ENCODE assay signal across 8 mouse cellular contexts in the genomic region with DNA sequence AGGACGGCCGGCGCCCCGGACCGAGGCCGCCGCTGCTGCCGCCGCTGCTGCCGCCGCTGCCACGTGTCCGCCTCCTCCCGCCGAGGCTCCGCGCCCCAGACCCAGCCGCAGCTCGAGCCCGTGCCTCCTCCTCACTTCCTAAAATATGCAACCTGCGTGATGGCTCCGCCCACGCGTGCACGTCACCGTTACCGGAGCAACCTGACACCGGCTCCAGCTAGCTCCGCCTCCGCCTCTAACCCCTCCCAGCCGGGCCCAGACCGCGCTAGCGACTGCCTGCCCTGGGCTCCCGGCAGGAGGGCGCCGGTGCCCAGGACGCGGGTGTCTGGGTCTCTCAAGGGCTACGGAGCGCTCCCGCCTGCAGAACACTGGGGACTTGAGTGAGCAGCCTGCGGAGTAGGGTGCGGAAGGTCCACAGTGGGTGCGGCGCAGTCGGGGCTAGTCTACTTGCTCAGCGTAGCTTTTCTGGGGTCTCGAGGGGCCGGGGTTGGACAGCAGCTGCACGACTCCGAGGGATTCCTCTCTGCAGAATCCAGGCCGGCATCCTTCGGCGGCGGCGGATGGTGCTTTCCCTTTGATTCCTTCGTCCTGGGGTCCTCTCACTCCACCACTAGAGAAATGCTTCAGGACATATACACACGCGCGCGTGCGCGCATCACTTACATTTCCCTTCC. TPM values are rescaled to one million over a fixed set of nuclear protein-coding genes. Genes with fewer than 3 reads are reported as not detected.
A peak's percentile ranks its signal among the peaks of the same experiment; 100 is the strongest.
DNase-seq lines count a peak whose midpoint lies in the region; ATAC-seq and TF ChIP-seq lines count a peak whose summit lies in the region.

A gene (minus strand): TSS at position 135 of the 674 bp plus-strand sequence.

- H3K36me3 ChIP-seq in embryonic facial prominence, embryonic 13.5 days: no peaks in the 10 kb centered on the region
- peaks cover 8% of the 10 kb centered on the region; the same call in 1 of the 2 replicates for H3K36me3 ChIP-seq in kidney, adult 2 months (ENCODE audit: control insufficient read depth, insufficient read depth, low read length)
- H3K36me3 ChIP-seq in limb, embryonic 12.5 days: no peaks in the 10 kb centered on the region
- no peaks in the 10 kb centered on the region for H3K36me3 ChIP-seq in midbrain, embryonic 15.5 days (replicated peaks)
- no peaks in the 10 kb centered on the region for H3K36me3 ChIP-seq in spleen, adult 2 months (ENCODE audit: control insufficient read depth, insufficient read depth, low read length)

- H3K27ac ChIP-seq in embryonic facial prominence, embryonic 13.5 days: peak within 1 kb of the TSS; percentile 97
- peak within 1 kb of the TSS; percentile 95 for H3K27ac ChIP-seq in kidney, adult 2 months (ENCODE audit: insufficient read depth, low read depth, low read length)
- peak within 1 kb of the TSS; percentile 96 for H3K27ac ChIP-seq in limb, embryonic 12.5 days
- H3K27ac ChIP-seq in midbrain, embryonic 15.5 days: peak within 1 kb of the TSS; percentile 98
- H3K27ac ChIP-seq in spleen, adult 2 months (ENCODE audit: insufficient read depth, low read length): peak within 1 kb of the TSS; percentile 95

- H3K9me3 ChIP-seq in embryonic facial prominence, embryonic 13.5 days: no peaks in the 10 kb centered on the region
- H3K9me3 ChIP-seq in limb, embryonic 12.5 days: no peaks in the 10 kb centered on the region
- H3K9me3 ChIP-seq in midbrain, embryonic 15.5 days: no peaks in the 10 kb centered on the region

- H3K27me3 ChIP-seq in embryonic facial prominence, embryonic 13.5 days: no peaks in the 10 kb centered on the region
- H3K27me3 ChIP-seq in kidney, adult 2 months (replicated peaks; ENCODE audit: control insufficient read depth, insufficient read depth, low read length): no peaks in the 10 kb centered on the region
- H3K27me3 ChIP-seq in limb, embryonic 12.5 days: no peaks in the 10 kb centered on the region
- H3K27me3 ChIP-seq in midbrain, embryonic 15.5 days (replicated peaks): no peaks in the 10 kb centered on the region
- no peaks in the 10 kb centered on the region; the same call in 1 of the 2 replicates for H3K27me3 ChIP-seq in spleen, adult 2 months (ENCODE audit: control insufficient read depth, insufficient read depth, low read length)

- peak; percentile 97 for DNase-seq in 3134 (ENCODE audit: extremely low read depth, insufficient read length, low spot score)
- DNase-seq in adrenal gland, postnatal 36 days: peak; percentile 99
- peak; percentile 99 for DNase-seq in heart, adult 18-20 months
- peak; percentile 99 for DNase-seq in kidney, adult 2 months
- DNase-seq in spleen, adult 2 months (ENCODE audit: low read depth in 1 of 2, low spot score in 2 of 2): peak; percentile 94 to 99

- no peak for TF ChIP-seq CTCF in kidney, adult 2 months (conservative IDR thresholded peaks at IDR 0.05; ENCODE audit: insufficient read depth, insufficient read length, low read depth, low read length)
- TF ChIP-seq CTCF in spleen, adult 2 months (IDR thresholded peaks at IDR 0.05; ENCODE audit: extremely low read depth, insufficient read depth, insufficient read length, insufficient replicate concordance): no peak

- peak within 1 kb of the TSS; percentile 90 for H3K4me3 ChIP-seq in embryonic facial prominence, embryonic 13.5 days
- peak within 1 kb of the TSS; percentile 83 for H3K4me3 ChIP-seq in kidney, adult 2 months (ENCODE audit: insufficient read depth, low read depth, low read length)
- H3K4me3 ChIP-seq in limb, embryonic 12.5 days (replicated peaks): peak within 1 kb of the TSS; percentile 87
- peak within 1 kb of the TSS; percentile 97 for H3K4me3 ChIP-seq in midbrain, embryonic 15.5 days
- peak within 1 kb of the TSS; percentile 82 for H3K4me3 ChIP-seq in spleen, adult 2 months (ENCODE audit: extremely low read depth, insufficient read depth, insufficient read length)

- peak; percentile 100 for TF ChIP-seq POLR2A in kidney, adult 2 months (IDR thresholded peaks at IDR 0.05; ENCODE audit: low read depth, low read length)
- peak; percentile 97 for TF ChIP-seq POLR2A in spleen, adult 2 months (IDR thresholded peaks at IDR 0.05; ENCODE audit: low read depth, low read length)

- under 1% methylated on average over 63 of the region's 64 CpGs for WGBS in embryonic facial prominence, embryonic 13.5 days
- 3% methylated on average over 62 of the region's 64 CpGs for WGBS in kidney, adult 2 months
- under 1% methylated on average over 64 of the region's 64 CpGs for WGBS in limb, embryonic 12.5 days
- WGBS in midbrain, embryonic 15.5 days: under 1% methylated on average over 60 of the region's 64 CpGs
- WGBS in spleen, adult 2 months: under 1% methylated on average over 59 of the region's 64 CpGs

- H3K9ac ChIP-seq in embryonic facial prominence, embryonic 13.5 days: peak within 1 kb of the TSS; percentile 93
- H3K9ac ChIP-seq in limb, embryonic 12.5 days (replicated peaks): peak within 1 kb of the TSS; percentile 96
- peak within 1 kb of the TSS; percentile 92 for H3K9ac ChIP-seq in midbrain, embryonic 15.5 days

- H3K4me2 ChIP-seq in embryonic facial prominence, embryonic 13.5 days: peak within 1 kb of the TSS; percentile 83
- peak within 1 kb of the TSS; percentile 78 for H3K4me2 ChIP-seq in limb, embryonic 12.5 days
- H3K4me2 ChIP-seq in midbrain, embryonic 15.5 days: peak within 1 kb of the TSS; percentile 61

- peak; percentile 94 for ATAC-seq in embryonic facial prominence, embryonic 13.5 days (ENCODE audit: insufficient number of reproducible peaks, insufficient read depth, low FRiP score, low TSS enrichment, low read depth)
- peak; percentile 97 for ATAC-seq in limb, embryonic 12.5 days (ENCODE audit: insufficient number of reproducible peaks, insufficient read depth, low FRiP score, low TSS enrichment, low read depth)
- ATAC-seq in midbrain, embryonic 15.5 days (replicated peaks): peak; percentile 98

- H3K4me1 ChIP-seq in embryonic facial prominence, embryonic 13.5 days: peaks cover 54% of the 10 kb centered on the region
- peaks cover 8% of the 10 kb centered on the region for H3K4me1 ChIP-seq in kidney, adult 2 months (ENCODE audit: control insufficient read depth, insufficient read depth, low read length)
- peaks cover 44% of the 10 kb centered on the region for H3K4me1 ChIP-seq in limb, embryonic 12.5 days (replicated peaks)
- H3K4me1 ChIP-seq in midbrain, embryonic 15.5 days: peaks cover 43% of the 10 kb centered on the region
- H3K4me1 ChIP-seq in spleen, adult 2 months (ENCODE audit: control insufficient read depth, insufficient read depth, insufficient read length): peaks cover 7% of the 10 kb centered on the region

RNA-seq across cellular contexts. Expression of the gene that starts here (rescaled TPM):
- 100 to 1,000 TPM; 823 to 834 TPM for total RNA-seq in adrenal gland, postnatal 36 days (2021)
- 61.7 and 65.4 TPM in 2 replicates for polyA plus RNA-seq in embryonic facial prominence, embryonic 13.5 days (2015; fragmentation: Nextera tagmentation; extraction: Ambion mirVana)
- 100 to 1,000 TPM; 711 to 790 TPM for total RNA-seq in heart, adult 18-20 months (2021)
- polyA plus RNA-seq in kidney, adult 2 months (2012; rRNA removed): 2,267 and 2,428 TPM in 2 replicates
- polyA plus RNA-seq in limb, embryonic 12.5 days (2016; fragmentation: Nextera tagmentation; extraction: Ambion mirVana): 57.1 and 67.6 TPM in 2 replicates
- polyA plus RNA-seq in midbrain, embryonic 15.5 days (2015; fragmentation: Nextera tagmentation; extraction: Ambion mirVana): 57.1 and 58.8 TPM in 2 replicates
- 91.4 and 103 TPM in 2 replicates for polyA plus RNA-seq in spleen, adult 2 months (2012; rRNA removed)

Comparison
In these comparisons a context has a peak if more than half of its experiments do, and no peak if none do; other contexts are left out.
1. Peak in every context shown above with its lines: DNase-seq, ATAC-seq, H3K4me3 ChIP-seq and H3K27ac ChIP-seq.
2. RNA of the gene that starts here (polyA plus RNA-seq): 2,267 to 2,428 TPM in kidney, adult 2 months; 91.4 to 103 TPM in spleen, adult 2 months, 57.1 to 67.6 TPM in limb, embryonic 12.5 days, 61.7 to 65.4 TPM in embryonic facial prominence, embryonic 13.5 days and 57.1 to 58.8 TPM in midbrain, embryonic 15.5 days; every median in the first group is over 10 times any median in the second.